Mouse (Mus musculus) gastrocnemius, postnatal 36 days (tissue): ENCODE data around the gene Mrpl36. TPM values are rescaled to one million over a fixed set of nuclear protein-coding genes. Genes with fewer than 3 reads are reported as not detected.

Experiments used
- DNase-seq, 2 experiments: peaks; one replicate each; pipeline ENCODE4 v3.0.0; 2022
- intact Hi-C: fragments of 180-260 bp; cut with DNase I; formaldehyde crosslinking; loops from one replicate; pipeline ENCODE4 v1.15.1; 2025
- total RNA-seq, 2 experiments: library from RNA; stranded (reverse); gene quantifications; 2 replicates each; pipeline ENCODE4 v1.2.3; 2021

Gene Mrpl36
- total RNA-seq, 2 experiments from 2014 or later, result 39.2 to 42.5 TPM

GRCm38 (mm10) chr13:73345102-73345890 is 17.0 kb downstream of the Mrpl36 start:
- DNase-seq, result no peak
- intact Hi-C loops, result no loop called here

GRCm38 (mm10) chr13:73346131-73346530 is 17.8 kb downstream of the Mrpl36 start:
- no peak for DNase-seq
- intact Hi-C loops, result no loop called here

GRCm38 (mm10) chr13:73346743-73347142 is 18.4 kb downstream of the Mrpl36 start:
- no peak for DNase-seq
- intact Hi-C loops, result no loop called here

GRCm38 (mm10) chr13:73347171-73347570 is 18.9 kb downstream of the Mrpl36 start:
- DNase-seq, result no peak
- intact Hi-C loops, result no loop called here

- intact Hi-C loops, result no loop called here
- DNase-seq, result no peak
These were observed 19.8 kb downstream of the Mrpl36 start for GRCm38 (mm10) chr13:73347922-73348650.

DNA sequence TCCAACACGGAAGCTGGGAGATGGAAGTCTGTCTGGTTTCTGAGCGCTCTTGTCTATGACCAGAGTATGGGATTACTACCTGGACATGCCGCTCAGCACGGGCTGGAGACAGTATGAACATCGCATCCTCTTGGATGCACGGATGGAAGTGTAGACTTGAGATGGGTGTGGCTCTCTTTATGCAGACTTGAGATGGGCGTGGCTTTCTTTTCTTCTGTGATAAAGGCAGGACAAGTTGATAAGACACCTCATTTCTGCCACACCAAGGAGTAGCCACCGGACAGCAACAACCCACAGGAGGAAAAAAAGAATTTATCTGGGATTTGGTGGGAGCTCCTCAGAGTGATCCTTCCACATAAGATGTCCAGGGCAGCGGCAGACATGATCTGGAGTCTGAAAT is 22.4 kb downstream of the Mrpl36 start:
- no peak for DNase-seq
- intact Hi-C loops, result loop anchor here (5.0 kb wide), 1 partner anchor 188 kb away; no protein-coding TSS in a partner anchor

DNA sequence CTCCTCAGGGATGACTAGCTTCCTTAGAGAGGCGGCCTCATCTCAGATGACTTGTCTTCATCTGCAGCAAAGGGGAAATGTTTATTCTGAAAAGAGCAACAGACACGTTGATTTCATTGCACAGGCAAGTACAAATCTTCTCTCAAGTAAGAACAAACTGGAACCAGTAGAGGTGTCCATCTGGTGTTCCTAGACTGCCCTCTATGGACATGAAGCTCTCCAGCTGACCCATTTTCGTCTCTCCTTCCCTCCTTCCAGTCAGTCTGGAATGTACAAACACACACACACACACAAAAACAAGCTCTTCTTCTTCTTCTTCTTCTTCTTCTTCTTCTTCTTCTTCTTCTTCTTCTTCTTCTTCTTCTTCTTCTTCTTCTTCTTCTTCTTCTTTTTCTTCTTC is 23.6 kb downstream of the Mrpl36 start:
- intact Hi-C loops, result loop anchor here (5.0 kb wide), 1 partner anchor 190 kb away; no protein-coding TSS in a partner anchor

DNA sequence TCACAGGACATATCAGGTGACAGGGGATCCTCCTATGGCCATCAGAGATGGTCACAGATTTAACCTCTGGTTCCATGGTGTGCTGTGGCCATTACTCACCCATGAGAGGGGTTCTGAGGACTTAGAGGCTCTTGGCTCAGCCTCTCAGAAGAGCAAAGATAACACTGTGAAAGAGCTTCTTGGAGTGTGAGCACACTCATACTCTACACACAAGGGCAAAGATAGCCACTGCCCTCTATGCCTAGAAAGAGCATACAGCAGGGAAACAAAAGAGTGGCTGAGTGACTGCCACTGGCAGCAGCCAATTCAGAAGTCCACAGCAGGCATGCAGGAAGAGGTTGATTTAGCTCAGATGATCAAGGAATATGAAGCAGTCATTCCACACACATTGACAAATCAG is 24.2 kb downstream of the Mrpl36 start:
- intact Hi-C loops, result loop anchor here (5.0 kb wide), 1 partner anchor 190 kb away; no protein-coding TSS in a partner anchor
- DNase-seq, result no peak

More for the DNA sequence above, 23.6 kb downstream of the Mrpl36 start:
- no peak for DNase-seq

- DNase-seq, result no peak
- intact Hi-C loops, result no loop called here
These were observed 28.8 kb downstream of the Mrpl36 start for GRCm38 (mm10) chr13:73357106-73357505.

DNA sequence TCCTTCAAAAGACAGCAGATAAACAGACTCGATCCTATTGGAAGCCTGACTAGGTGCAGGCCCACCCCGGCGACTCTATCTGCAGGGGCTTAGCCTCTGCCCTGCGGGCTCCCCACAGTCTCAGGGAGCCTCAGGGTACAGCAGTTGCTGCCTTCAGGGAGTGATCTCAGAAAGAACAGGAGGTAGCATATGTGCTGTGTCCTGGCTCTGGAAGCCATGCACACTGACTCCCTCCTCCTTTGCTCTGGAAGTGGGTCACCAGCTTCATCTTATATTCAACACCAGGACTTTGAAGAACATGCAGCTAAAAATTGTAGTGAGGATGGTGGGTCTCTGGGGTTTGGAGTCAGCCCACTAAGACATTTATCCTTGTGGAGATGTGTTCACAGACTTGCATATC is 45.1 kb downstream of the Mrpl36 start:
- DNase-seq, result no peak
- intact Hi-C loops, result no loop called here

GRCm38 (mm10) chr13:73374612-73375011 is 46.3 kb downstream of the Mrpl36 start:
- intact Hi-C loops, result no loop called here
- no peak for DNase-seq

- intact Hi-C loops, result no loop called here
- no peak for DNase-seq
These were observed 49.3 kb downstream of the Mrpl36 start for GRCm38 (mm10) chr13:73377637-73378036.

Other genes starting within 250 kb of the Mrpl36 start
- not detected for gene Irx4, start 68.0 kb upstream of the Mrpl36 start, total RNA-seq
- gene Ndufs6, start within 50 bp of the Mrpl36 start, total RNA-seq, result 100 to 1,000 TPM; 402 to 419 TPM
- 1 to 10 TPM; 2.7 TPM for gene Lpcat1, start 138.7 kb downstream of the Mrpl36 start, total RNA-seq
- gene Slc6a3, start 208.2 kb downstream of the Mrpl36 start, total RNA-seq, result not detected